Mouse (Mus musculus): ENCODE data around the gene Hist1h2bh.

DNA sequence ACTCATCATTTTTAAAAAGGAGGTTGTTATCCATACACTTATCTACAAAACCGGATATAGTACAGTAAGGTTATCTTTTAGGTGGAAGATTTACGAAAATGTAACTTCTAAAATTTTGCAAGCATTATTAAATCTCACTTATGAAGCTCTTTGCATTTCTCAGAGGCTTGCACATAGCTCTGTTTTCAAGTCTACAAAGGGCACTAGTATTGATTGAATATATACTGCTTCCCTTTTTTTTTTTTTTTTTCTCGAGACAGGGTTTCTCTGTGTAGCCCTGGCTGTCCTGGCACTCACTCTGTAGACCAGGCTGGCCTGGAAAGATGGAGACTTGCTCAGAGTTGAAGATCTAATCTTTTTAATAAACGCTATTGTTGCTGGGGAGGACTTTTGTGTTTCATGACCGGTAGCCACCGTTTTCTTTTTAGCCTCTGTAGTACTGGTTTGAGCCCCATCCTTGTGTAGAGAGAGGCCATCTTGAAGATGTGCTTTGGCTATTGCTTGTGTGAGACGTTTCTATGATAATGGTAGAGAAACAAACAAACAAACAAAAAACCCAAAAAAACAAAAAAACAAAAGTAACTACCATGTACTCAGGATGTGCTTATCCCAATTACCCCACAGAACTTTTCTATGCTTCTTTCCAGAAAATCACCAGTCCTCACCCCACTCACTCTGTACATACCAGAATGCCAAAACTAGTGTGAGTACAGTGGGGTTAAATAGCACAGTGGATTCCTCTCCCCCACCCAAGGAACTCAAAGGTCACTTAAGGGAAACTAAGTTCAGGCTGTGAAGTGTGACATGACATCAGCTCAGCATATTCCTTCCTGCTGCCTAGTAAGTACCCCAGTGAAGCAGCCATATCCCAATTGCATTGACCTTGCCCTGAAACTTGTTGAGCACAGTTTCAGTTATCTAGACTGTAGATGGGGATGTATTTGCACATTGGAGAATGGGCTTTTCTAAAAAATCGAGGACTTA lies 9.0 kb upstream of the Hist1h2bh start:
- TF ChIP-seq CTCF (IDR thresholded peaks at IDR 0.05; ENCODE audit: borderline replicate concordance, control insufficient read depth, extremely low read depth, insufficient read depth, low read length, poor library complexity) (no peak), POLR2A (IDR thresholded peaks at IDR 0.05; ENCODE audit: control insufficient read depth, extremely low read depth, insufficient read depth, low read length, poor library complexity) (no peak)

All from thymus, adult 2 months (tissue).